Mouse (Mus musculus) adrenal gland, postnatal 4 days (tissue): ENCODE measurements at regions not wholly inside any gene's neighbourhood (a gene's known extent, or its start where the extent isn't known, plus 50 kb on each side); places are given as distances from the start of the nearest gene placed in this dataset.
"Not testable (repeated sequence)": the region's sequence is repeated elsewhere in the genome, so short reads cannot be mapped to it uniquely, and the experiment has no call there.

Source experiments
- DNase-seq, 2 experiments: peaks; one replicate each; pipeline ENCODE4 v3.0.0; 2021 to 2022; ENCODE audit warnings: low spot score in 2 of 2, mixed read lengths in 2 of 2

GRCm38 (mm10) chr14:71660166-71660565, 831.5 kb downstream of the Gm9195 start:
- DNase-seq = no peak

DNA sequence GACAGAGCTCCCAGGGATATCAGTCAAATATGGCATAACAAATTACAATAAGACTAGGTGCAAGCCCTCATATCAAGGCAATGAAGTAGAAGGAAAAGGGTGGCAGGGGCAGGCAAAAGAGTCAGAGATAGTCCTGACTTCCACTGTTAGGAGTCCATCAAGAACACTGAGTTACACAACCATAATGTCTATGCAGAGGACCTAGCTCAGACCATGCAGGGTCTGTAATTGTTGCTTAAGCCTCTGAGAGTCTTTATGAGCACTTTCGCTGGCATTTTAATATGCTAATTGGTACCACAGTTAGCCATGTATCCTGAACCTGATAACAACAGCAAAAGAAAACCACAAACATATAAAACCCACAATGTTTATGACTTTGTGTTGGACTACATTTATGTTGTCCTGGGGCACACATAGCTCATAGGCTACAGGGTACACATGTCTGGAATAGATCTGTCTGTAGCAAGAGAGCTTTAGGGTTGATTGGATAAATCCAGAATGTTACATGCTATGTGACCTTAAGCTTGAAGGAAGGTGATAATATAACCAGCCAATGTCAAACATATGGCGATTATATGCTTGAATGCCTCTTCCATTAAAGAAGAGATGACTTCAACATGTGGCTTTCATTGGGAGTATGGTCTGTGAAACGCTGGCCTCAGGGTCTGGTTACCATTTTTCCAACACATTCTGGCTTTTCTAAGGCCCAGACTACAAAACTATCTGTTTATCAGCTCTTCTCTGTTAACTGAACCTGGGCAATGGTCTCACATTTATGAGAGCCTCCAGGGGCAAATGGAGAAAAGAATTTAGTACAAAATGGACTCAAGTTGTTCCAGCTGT, 836.6 kb downstream of the Gm9195 start:
- DNase-seq = no peak

DNA sequence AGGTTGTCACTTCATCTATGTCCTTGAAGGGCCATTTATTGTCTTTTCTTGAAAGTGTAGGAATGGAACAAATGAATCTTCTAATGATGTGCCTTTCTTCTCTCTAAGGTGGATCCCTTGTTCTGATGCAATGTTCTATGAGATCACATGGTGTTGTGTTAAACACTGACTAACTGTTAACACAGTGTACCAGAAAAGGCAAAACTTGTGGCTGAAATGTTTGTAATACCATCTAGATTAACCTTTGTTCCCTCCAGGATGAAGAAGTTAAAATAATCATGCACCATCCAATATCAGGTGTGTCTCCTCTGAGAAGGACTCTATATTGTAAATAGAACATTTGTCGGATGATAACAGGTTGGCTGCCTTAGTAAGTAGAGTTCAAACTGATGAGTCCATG, 849.1 kb downstream of the Gm9195 start:
- DNase-seq = no peak

- DNase-seq = no peak
Observed at GRCm38 (mm10) chr14:71639083-71639482, 852.6 kb downstream of the Gm9195 start.

GRCm38 (mm10) chr14:71635091-71635490, 856.5 kb downstream of the Gm9195 start:
- no peak for DNase-seq

DNA sequence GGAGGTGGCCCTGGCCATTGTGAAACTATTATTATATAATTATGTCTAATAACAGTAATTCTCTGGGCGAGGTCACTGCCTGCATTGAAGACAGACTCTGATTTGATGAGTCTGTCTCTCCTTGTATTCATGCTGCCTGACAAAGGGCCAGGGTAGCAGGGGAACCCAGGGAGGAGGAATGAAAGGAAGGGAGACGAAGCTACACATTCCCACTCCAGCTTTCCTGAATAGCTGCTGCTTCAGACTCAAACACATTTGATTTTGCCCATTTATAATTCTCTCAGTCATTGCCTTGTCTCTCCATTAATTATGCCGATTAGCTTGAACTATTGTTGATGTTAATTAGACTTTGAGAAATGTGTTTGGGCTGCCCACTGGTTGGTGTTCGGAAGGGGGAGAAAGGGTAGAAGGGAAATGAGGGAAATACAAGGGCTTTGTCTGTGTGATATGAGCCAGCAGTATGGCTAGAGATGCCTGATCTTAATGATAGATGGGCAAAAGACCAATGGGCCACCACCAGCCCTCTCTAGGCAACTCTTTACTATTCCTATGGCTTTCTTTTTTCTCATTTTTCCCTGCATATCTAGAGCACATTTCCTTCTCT, 881.8 kb downstream of the Gm9195 start:
- no peak for DNase-seq

GRCm38 (mm10) chr14:71603710-71604109, 887.9 kb downstream of the Gm9195 start:
- DNase-seq = no peak

GRCm38 (mm10) chr14:71597859-71598258, 893.8 kb downstream of the Gm9195 start:
- DNase-seq = no peak

DNA sequence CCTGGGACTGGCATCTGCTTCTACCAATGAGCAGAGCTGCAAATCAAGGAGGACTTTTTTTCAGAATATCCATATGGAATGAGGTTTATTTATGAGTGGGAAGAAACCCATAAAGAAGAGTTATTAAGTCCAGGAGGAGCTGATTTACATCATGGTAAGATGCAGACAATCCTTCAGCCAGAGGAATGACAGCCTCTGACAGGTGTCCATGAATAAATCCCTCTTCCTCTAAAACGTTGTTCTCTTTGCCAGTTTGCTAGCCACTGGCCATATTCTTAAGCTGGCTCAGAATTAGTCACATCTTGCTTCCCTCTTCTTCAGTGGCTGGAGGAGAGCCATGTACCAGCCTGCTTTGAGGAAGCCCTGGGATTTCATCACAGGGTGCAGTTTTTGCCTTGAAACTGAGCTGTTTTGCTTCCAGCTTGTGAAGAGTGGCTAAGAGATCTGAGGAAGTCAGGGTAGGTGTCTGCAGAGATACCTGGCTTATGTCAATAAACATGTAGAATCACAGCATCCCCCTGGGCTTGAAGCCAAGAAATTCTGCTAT, 902.9 kb downstream of the Gm9195 start:
- DNase-seq = no peak

GRCm38 (mm10) chr14:71588006-71588405, 903.6 kb downstream of the Gm9195 start:
- DNase-seq = no peak

GRCm38 (mm10) chr14:71564816-71565215, 926.8 kb downstream of the Gm9195 start:
- no peak for DNase-seq

- no peak for DNase-seq
Observed at GRCm38 (mm10) chr14:71561906-71562305, 929.7 kb downstream of the Gm9195 start.

DNA sequence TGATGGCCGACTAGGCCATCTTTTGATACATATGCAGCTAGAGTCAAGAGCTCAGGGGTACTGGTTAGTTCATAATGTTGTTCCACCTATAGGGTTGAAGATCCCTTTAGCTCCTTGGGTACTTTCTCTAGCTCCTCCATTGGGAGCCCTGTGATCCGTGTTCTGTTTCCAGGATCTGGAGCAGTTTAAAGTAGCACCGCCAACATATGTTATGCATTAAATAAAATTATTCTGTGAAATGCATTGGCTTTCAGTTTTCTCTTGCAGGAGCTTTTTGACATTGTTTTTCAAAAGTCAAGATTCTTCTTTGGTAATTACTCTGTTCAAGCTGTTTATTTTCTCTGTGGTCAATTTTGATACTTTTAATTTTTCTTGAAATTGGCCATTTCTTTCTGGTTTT, 937.3 kb downstream of the Gm9195 start:
- DNase-seq = not testable (repeated sequence)

- no peak for DNase-seq
Observed at GRCm38 (mm10) chr14:71543580-71543979, 943.9 kb upstream of the Fam160b2 start.

GRCm38 (mm10) chr14:71532074-71532659, 932.5 kb upstream of the Fam160b2 start:
- no peak for DNase-seq

DNA sequence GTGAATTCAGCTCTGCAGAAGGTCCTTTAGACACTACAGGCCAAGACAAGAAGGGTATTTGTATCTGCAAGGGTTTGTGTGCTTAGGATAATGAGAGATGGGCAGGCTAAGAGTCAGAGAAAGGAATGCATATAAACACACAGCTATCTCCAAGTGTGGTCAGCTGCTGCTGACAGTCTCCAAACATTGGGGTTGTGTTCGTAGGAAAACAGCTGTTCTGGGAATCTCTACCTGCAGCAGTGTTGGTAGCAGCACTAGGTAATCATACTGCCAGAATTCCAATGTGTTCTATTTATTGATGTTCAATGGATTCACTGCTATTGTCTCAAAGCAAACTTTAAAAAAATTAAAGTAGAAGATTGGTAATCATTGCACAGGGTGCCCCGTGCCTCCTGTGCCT, 931.7 kb upstream of the Fam160b2 start:
- DNase-seq = no peak

DNA sequence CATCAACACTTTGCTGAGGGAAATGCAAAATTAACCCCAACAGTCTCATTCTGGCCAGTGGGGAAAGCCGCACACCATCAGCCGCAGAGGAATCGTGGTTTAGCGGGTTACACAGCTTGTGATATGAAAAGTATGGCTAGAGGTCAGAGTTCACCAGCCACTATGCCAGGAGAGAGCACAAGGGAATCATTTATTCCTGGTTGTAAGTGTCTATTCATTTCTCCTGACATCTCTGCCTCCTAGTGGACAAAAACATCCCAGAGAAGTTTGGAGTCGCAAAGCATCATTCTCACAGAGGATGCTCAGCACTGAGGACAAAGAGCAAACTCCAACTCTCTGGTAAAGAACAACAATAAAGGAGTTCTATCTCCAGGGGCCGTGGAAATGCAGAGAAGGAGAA, 930.8 kb upstream of the Fam160b2 start:
- DNase-seq = no peak

- no peak for DNase-seq
Observed at GRCm38 (mm10) chr14:71518541-71518940, 918.9 kb upstream of the Fam160b2 start.

- DNase-seq = no peak
Observed at GRCm38 (mm10) chr14:71500851-71501250, 901.2 kb upstream of the Fam160b2 start.

DNA sequence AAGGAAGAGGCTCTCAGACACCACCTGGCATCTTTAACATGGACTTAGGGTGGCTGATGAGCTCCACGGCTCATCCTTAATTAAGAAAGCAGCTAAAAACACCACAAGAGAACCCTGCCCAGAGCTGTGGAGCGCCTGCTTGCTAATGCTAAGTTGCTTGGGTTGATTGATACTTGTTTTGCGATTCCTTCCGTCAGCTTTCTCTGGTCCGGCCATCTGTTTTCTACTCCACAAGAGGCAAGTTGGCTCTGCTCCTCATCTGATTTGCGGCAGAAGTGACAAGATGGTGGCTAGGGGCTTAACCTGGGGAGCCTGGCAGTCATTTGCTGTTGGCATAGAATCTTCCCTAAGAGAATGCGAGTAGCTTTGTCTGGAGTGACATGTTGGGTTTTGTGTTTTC, 891.6 kb upstream of the Fam160b2 start:
- no peak for DNase-seq

DNA sequence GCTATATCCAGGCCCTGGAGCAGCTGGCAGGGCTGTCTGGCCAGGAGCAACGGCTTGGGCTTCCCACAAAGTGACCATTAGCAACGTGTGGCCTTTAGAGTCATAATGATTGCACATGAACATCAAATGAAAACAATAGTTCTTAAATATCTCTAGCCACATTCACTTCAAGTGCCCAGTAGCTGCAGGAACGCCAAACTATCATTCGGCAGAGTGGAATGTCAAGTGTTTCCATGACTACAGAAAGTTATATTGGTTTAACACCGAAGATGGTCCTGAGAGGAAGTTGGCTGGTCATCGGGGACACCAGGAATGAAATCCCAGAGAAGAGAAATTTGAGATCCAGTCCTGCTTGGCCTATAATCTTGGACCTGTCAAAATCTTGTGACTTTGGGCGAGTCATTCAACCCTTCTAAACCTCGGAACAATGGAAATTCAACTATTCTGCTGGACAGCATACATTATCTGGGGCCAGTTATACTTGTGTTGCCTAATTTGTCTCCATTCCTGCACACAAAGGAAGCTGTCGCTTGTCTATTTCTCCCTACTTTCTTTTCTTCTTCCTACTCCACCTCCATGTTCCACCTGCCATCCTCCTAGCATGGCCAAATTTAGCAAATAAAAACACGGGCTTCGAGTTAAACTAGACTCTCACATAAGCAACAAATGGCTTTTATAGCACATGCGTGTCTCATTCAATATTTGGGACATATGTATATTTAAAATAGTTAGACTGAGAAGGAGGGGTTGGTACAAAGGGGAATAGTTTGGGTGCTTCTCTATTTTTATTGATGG, 886.7 kb upstream of the Fam160b2 start:
- no peak for DNase-seq
